Mouse (Mus musculus): Measurements from ENCODE around the gene Ccr6. TPM values are rescaled to one million over a fixed set of nuclear protein-coding genes. Genes with fewer than 3 reads are reported as not detected.

Gene Ccr6
- 1 to 10 TPM; 1.6 to 3.1 TPM for total RNA-seq (2023)

GRCm38 (mm10) chr17:8235743-8236142 is at the start of gene Ccr6:
Gene Ccr6 (plus strand): TSS chr17:8236043.

GRCm38 (mm10) chr17:8282821-8283525 is 47.1 kb downstream of the Ccr6 start, which contains the start of gene Mpc1:
Gene Mpc1 (plus strand): TSS chr17:8282904.

Other genes with a start within 250 kb of the Ccr6 start
- under 1 TPM; 0.55 to 0.79 TPM for gene Gm49673, start 88.3 kb upstream of the Ccr6 start, total RNA-seq (2023)
- 10 to 100 TPM; 42.4 to 51.3 TPM for gene Rnaset2a, start 87.9 kb upstream of the Ccr6 start, total RNA-seq (2023)
- gene Fgfr1op, start 70.5 kb upstream of the Ccr6 start, total RNA-seq (2023): 10 to 100 TPM; 15.2 to 25.5 TPM
- 10 to 100 TPM; 47.3 to 53.0 TPM for gene Mpc1, start 46.9 kb downstream of the Ccr6 start, total RNA-seq (2023)
- 100 to 1,000 TPM; 129 to 147 TPM for gene Sft2d1, start 75.1 kb downstream of the Ccr6 start, total RNA-seq (2023)
- under 1 TPM; 0.81 to 0.88 TPM for gene Prr18, start 101.4 kb downstream of the Ccr6 start, total RNA-seq (2023)
- not detected for gene T2, start 119.9 kb downstream of the Ccr6 start, total RNA-seq (2023)
- gene T, start 198.4 kb downstream of the Ccr6 start, total RNA-seq (2023): not detected

Measured in monocyte, adult 59 days (primary cell).